Mouse (Mus musculus) midbrain, embryonic 11.5 days (tissue): ENCODE results near the gene Olfr632. TPM values are rescaled to one million over a fixed set of nuclear protein-coding genes. Genes with fewer than 3 reads are reported as not detected.
"Not testable (repeated sequence)": the region's sequence is repeated elsewhere in the genome, so short reads cannot be mapped to it uniquely, and the experiment has no call there.

Experiments
- ATAC-seq: fragments of 200-750 bp; cut with Nextera tagmentation; 2 replicates; pipeline ENCODE4 v1.8.0; 2017; ENCODE audit warnings: moderate TSS enrichment, moderate library complexity; ENCODE audit not compliant: low FRiP score
- DNase-seq: peaks from one replicate; pipeline ENCODE4 v3.0.0; 2015; ENCODE audit warnings: low spot score; ENCODE audit errors: missing footprints
- H3K27ac ChIP-seq: fragments of 300-500 bp; sonication (generic); 2 replicates; pipeline ENCODE4 v1.5.1; 2014; ENCODE audit warnings: low read depth, low read length
- H3K27me3 ChIP-seq: fragments of 300-500 bp; sonication (generic); 2 replicates; pipeline ENCODE4 v1.6.1; 2014; ENCODE audit warnings: mild to moderate bottlenecking, low read length, moderate library complexity, mixed read lengths; ENCODE audit not compliant: control insufficient read depth, insufficient read depth
- H3K36me3 ChIP-seq: fragments of 300-500 bp; sonication (generic); 2 replicates; pipeline ENCODE4 v1.6.1; 2014; ENCODE audit warnings: mild to moderate bottlenecking, low read length, moderate library complexity, mixed read lengths; ENCODE audit not compliant: control insufficient read depth, insufficient read depth
- H3K4me1 ChIP-seq: fragments of 300-500 bp; sonication (generic); 2 replicates; pipeline ENCODE4 v1.6.1; 2014; ENCODE audit warnings: low read length; ENCODE audit not compliant: control insufficient read depth, insufficient read depth
- H3K4me2 ChIP-seq: fragments of 300-500 bp; sonication (generic); 2 replicates; pipeline ENCODE4 v1.6.1; 2014; ENCODE audit warnings: mild to moderate bottlenecking, moderate library complexity
- H3K4me3 ChIP-seq: fragments of 300-500 bp; sonication (generic); 2 replicates; pipeline ENCODE4 v1.5.1; 2014; ENCODE audit warnings: low read depth, low read length
- H3K9ac ChIP-seq: fragments of 300-500 bp; sonication (generic); 2 replicates; pipeline ENCODE4 v1.6.1; 2014; ENCODE audit warnings: low read length
- H3K9me3 ChIP-seq: fragments of 300-500 bp; sonication (generic); 2 replicates; pipeline ENCODE4 v1.6.1; 2016; ENCODE audit warnings: low read length; ENCODE audit not compliant: control insufficient read depth
- WGBS: fragments of 180-500 bp; shearing (Covaris S2); extraction: QIAGEN DNeasy Blood & Tissue Kit; methylation state at CpG from one replicate; pipeline ENCODE4 v1.1.7; 2014; 5-methylcytosine and 5-hydroxymethylcytosine counted together
- polyA plus RNA-seq: library from polyadenylated mRNA; unstranded; fragments of >200 nt; fragmentation: Nextera tagmentation; extraction: Ambion mirVana; gene quantifications from 2 replicates; pipeline ENCODE4 v1.2.1, GENCODE M21; 2014

Olfr632 gene
- polyA plus RNA-seq, 1 experiment from 2014 or later: not detected

DNA sequence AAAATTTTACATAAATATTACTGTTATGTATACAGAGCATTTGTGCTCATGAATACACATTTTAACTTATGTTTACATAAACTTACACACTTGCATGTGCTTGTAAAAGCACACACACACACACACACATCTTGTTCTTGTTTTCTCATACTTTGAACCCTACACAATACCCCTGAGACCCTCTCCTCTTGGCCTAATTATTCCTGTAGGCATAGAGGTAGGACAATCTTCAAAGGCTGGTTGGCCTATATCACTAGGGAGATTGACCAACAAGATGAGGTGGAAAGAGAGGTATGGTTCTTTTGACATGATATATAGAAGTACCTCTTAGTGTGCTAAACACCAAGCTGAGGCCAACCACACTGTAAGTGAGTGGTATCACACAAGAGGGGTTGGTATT, 10.0 kb downstream of the Olfr632 start, which contains the start of gene Olfr633:
Gene Olfr633, plus strand, starts transcription at position 301 of the 400 bp plus-strand sequence.
- Histone ChIP-seq H3K4me2 (no peak within 1 kb of the TSS), H3K4me3 (no peak within 1 kb of the TSS), H3K27me3 (no peaks in the 10 kb centered on the region), H3K9me3 (no peaks in the 10 kb centered on the region), H3K9ac (no peak within 1 kb of the TSS), H3K36me3 (no peaks in the 10 kb centered on the region), H3K27ac (no peak within 1 kb of the TSS), H3K4me1 (no peaks in the 10 kb centered on the region)
- DNase-seq: no peak
- no peak for ATAC-seq

GRCm38 (mm10) chr7:103966873-103967272, 32.7 kb downstream of the Olfr632 start:
- not testable (repeated sequence) for H3K4me3 ChIP-seq, H3K9ac ChIP-seq, H3K4me2 ChIP-seq, H3K36me3 ChIP-seq, H3K27me3 ChIP-seq, ATAC-seq, H3K4me1 ChIP-seq, H3K9me3 ChIP-seq, DNase-seq, H3K27ac ChIP-seq
- 94% methylated on average over 22 of the region's 22 CpGs for WGBS

DNA sequence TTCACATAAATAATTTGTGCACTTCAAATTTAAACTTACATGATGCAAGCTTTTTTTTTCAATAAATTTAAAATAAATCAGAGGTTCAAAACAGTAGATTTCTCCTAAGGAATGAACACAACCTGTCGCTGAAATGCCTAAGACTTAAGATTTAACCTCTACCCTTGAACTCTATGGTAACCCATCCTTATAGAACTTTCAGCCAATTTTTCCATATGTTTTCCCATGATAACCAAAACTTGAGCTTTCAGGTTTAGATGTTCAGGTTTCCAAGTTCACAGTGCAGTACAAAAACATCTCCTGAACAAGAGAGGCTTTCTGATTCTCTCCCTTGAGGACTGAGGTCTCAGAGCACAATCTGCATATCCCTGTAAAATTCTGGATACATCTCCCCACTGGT, 36.7 kb downstream of the Olfr632 start, which contains the start of gene Olfr635:
Gene Olfr635, plus strand, starts transcription at position 301 of the 400 bp plus-strand sequence.
- Histone ChIP-seq H3K4me3 (no peak within 1 kb of the TSS), H3K9ac (no peak within 1 kb of the TSS), H3K36me3 (no peaks in the 10 kb centered on the region), H3K4me2 (no peak within 1 kb of the TSS), H3K27ac (no peak within 1 kb of the TSS), H3K9me3 (no peaks in the 10 kb centered on the region), H3K27me3 (no peaks in the 10 kb centered on the region), H3K4me1 (no peaks in the 10 kb centered on the region)
- DNase-seq: no peak
- 69% methylated on average over 1 of the region's 1 CpGs for WGBS
- ATAC-seq: no peak

DNA sequence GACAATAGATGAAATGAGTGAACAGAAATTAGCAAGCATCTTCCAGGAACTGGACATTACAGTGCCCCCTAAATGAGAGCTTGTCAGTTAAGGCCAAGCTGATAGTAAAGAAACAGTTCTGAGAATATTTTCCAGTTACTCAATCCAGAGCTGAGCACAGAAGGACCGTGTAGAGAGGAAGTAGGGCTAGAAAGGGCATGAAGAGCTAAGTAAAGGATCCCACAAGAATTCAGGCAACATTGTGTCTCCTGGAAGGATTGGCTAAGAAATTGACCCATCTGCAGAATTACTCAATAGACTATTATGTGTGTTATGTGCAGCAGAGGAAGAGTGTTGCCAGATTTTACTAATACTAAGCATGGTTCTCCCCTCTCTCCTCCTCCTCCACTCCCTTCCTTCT, 37.6 kb downstream of the Olfr632 start:
- Histone ChIP-seq H3K27me3 (no peaks in the 10 kb centered on the region), H3K4me1 (no peaks in the 10 kb centered on the region), H3K36me3 (no peaks in the 10 kb centered on the region), H3K4me2 (no peak overlapping the region), H3K9ac (no peak overlapping the region), H3K4me3 (no peak overlapping the region), H3K27ac (no peak overlapping the region), H3K9me3 (no peaks in the 10 kb centered on the region; the same call in 1 of the 2 replicates)
- ATAC-seq (no peak), DNase-seq (no peak)
- 75% methylated on average over 1 of the region's 1 CpGs for WGBS

Other genes starting within 250 kb of the Olfr632 start
- not detected in 2 replicates for gene Olfr243, start 219.7 kb upstream of the Olfr632 start, polyA plus RNA-seq
- gene Olfr628, start 204.0 kb upstream of the Olfr632 start, polyA plus RNA-seq: not detected in 2 replicates
- gene Olfr629, start 189.4 kb upstream of the Olfr632 start, polyA plus RNA-seq: not detected in 2 replicates
- gene Olfr630, start 177.0 kb upstream of the Olfr632 start, polyA plus RNA-seq: not detected in 2 replicates
- gene Olfr69, start 162.8 kb upstream of the Olfr632 start, polyA plus RNA-seq: not detected in 2 replicates
- gene Olfr68, start 154.6 kb upstream of the Olfr632 start, polyA plus RNA-seq: not detected in 2 replicates
- not detected in 2 replicates for gene Olfr67, start 142.5 kb upstream of the Olfr632 start, polyA plus RNA-seq
- gene Hbb-bt, start 120.4 kb upstream of the Olfr632 start, polyA plus RNA-seq: 767 and 794 TPM in 2 replicates
- 259 and 279 TPM in 2 replicates for gene Hbb-bs, start 106.3 kb upstream of the Olfr632 start, polyA plus RNA-seq
- not detected in 2 replicates for gene Hbb-bh2, start 93.8 kb upstream of the Olfr632 start, polyA plus RNA-seq
- gene Hbb-bh1, start 91.2 kb upstream of the Olfr632 start, polyA plus RNA-seq: 2,751 and 2,795 TPM in 2 replicates
- 11,345 and 11,485 TPM in 2 replicates for gene Hbb-y, start 81.1 kb upstream of the Olfr632 start, polyA plus RNA-seq
- gene Olfr66, start 48.1 kb upstream of the Olfr632 start, polyA plus RNA-seq: not detected in 2 replicates
- not detected in 2 replicates for gene Olfr64, start 39.9 kb upstream of the Olfr632 start, polyA plus RNA-seq
- gene Olfr65, start 30.9 kb upstream of the Olfr632 start, polyA plus RNA-seq: not detected in 2 replicates
- gene Olfr631, start 5.5 kb upstream of the Olfr632 start, polyA plus RNA-seq: not detected in 2 replicates
- not detected in 2 replicates for gene Olfr633, start 10.1 kb downstream of the Olfr632 start, polyA plus RNA-seq
- 0.01 and 0.03 TPM in 2 replicates for gene Olfr635, start 36.8 kb downstream of the Olfr632 start, polyA plus RNA-seq
- gene Olfr638, start 64.4 kb downstream of the Olfr632 start, polyA plus RNA-seq: not detected in 2 replicates
- gene Olfr639, start 83.0 kb downstream of the Olfr632 start, polyA plus RNA-seq: not detected in 2 replicates
- not detected in 2 replicates for gene Olfr640, start 91.2 kb downstream of the Olfr632 start, polyA plus RNA-seq
- not detected in 2 replicates for gene Olfr641, start 101.1 kb downstream of the Olfr632 start, polyA plus RNA-seq
- gene Olfr642, start 118.3 kb downstream of the Olfr632 start, polyA plus RNA-seq: not detected in 2 replicates
- gene 4930516K23Rik, start 127.1 kb downstream of the Olfr632 start, polyA plus RNA-seq: not detected in 2 replicates
- gene Olfr644, start 137.5 kb downstream of the Olfr632 start, polyA plus RNA-seq: not detected in 2 replicates
- not detected in 2 replicates for gene Olfr645, start 151.1 kb downstream of the Olfr632 start, polyA plus RNA-seq
- gene Olfr646, start 170.5 kb downstream of the Olfr632 start, polyA plus RNA-seq: not detected in 2 replicates
- not detected in 2 replicates for gene Ubqln5, start 195.5 kb downstream of the Olfr632 start, polyA plus RNA-seq
- gene Olfr643, start 203.1 kb downstream of the Olfr632 start, polyA plus RNA-seq: not detected in 2 replicates
- not detected in 2 replicates for gene Ubqln3, start 208.9 kb downstream of the Olfr632 start, polyA plus RNA-seq
- not detected in 2 replicates for gene Ubqlnl, start 216.2 kb downstream of the Olfr632 start, polyA plus RNA-seq
- not detected in 2 replicates for gene Olfm5, start 230.5 kb downstream of the Olfr632 start, polyA plus RNA-seq
- 0.19 and 0.26 TPM in 2 replicates for gene Olfr648, start 249.0 kb downstream of the Olfr632 start, polyA plus RNA-seq